Mouse (Mus musculus): ENCODE data around the gene Rgs14. TPM values are rescaled to one million over a fixed set of nuclear protein-coding genes. Genes with fewer than 3 reads are reported as not detected.

Rgs14 gene
- polyA plus RNA-seq, 1 experiment from 2014 or later = 1.0 TPM

GRCm38 (mm10) chr13:55361974-55362452 is 7.5 kb upstream of the Rgs14 start:
- Histone ChIP-seq H3K4me3 (peak overlapping the region; percentile 98), H3K9me3 (no peaks in the 10 kb centered on the region), H3K27ac (peak overlapping the region; percentile 80), H3K36me3 (peaks cover 37% of the 10 kb centered on the region), H3K27me3 (replicated peaks) (no peaks in the 10 kb centered on the region), H3K4me2 (replicated peaks) (peak overlapping the region; percentile 91), H3K9ac (peak overlapping the region; percentile 83), H3K4me1 (peaks cover 15% of the 10 kb centered on the region)
- ATAC-seq (ENCODE audit: low FRiP score, low read depth) = peak; percentile 51
- WGBS = 2% methylated on average over 32 of the region's 32 CpGs

GRCm38 (mm10) chr13:55362453-55363060 is 7.0 kb upstream of the Rgs14 start, which contains the start of gene Lman2:
Gene Lman2 (minus strand): TSS chr13:55362783.
- Histone ChIP-seq H3K4me3 (peak within 1 kb of the TSS; percentile 98), H3K36me3 (peaks cover 33% of the 10 kb centered on the region), H3K9ac (peak within 1 kb of the TSS; percentile 83), H3K27ac (peak within 1 kb of the TSS; percentile 80), H3K4me1 (peaks cover 15% of the 10 kb centered on the region), H3K4me2 (replicated peaks) (peak within 1 kb of the TSS; percentile 91), H3K27me3 (replicated peaks) (no peaks in the 10 kb centered on the region), H3K9me3 (no peaks in the 10 kb centered on the region)
- whole genome bisulfite sequencing = under 1% methylated on average over 35 of the region's 35 CpGs
- peak; percentile 98 for ATAC-seq (ENCODE audit: low FRiP score, low read depth)

GRCm38 (mm10) chr13:55368401-55368800 is 1.1 kb upstream of the Rgs14 start:
- Histone ChIP-seq H3K27ac (no peak overlapping the region), H3K4me1 (no peaks in the 10 kb centered on the region), H3K9ac (no peak overlapping the region), H3K36me3 (no peaks in the 10 kb centered on the region), H3K4me3 (no peak overlapping the region), H3K9me3 (no peaks in the 10 kb centered on the region), H3K4me2 (replicated peaks) (no peak overlapping the region), H3K27me3 (replicated peaks) (peaks cover 11% of the 10 kb centered on the region; the same call in 1 of the 2 replicates)
- WGBS = 81% methylated on average over 7 of the region's 7 CpGs
- no peak for ATAC-seq (ENCODE audit: low FRiP score, low read depth)

GRCm38 (mm10) chr13:55370234-55370633 is 702 bp downstream of the Rgs14 start:
- Histone ChIP-seq H3K4me2 (replicated peaks) (no peak overlapping the region), H3K36me3 (no peaks in the 10 kb centered on the region), H3K4me1 (no peaks in the 10 kb centered on the region), H3K4me3 (no peak overlapping the region), H3K9ac (no peak overlapping the region), H3K27ac (no peak overlapping the region), H3K9me3 (no peaks in the 10 kb centered on the region), H3K27me3 (replicated peaks) (peaks cover 16% of the 10 kb centered on the region; the same call in 1 of the 2 replicates)
- ATAC-seq (ENCODE audit: low FRiP score, low read depth) = no peak
- WGBS = 61% methylated on average over 3 of the region's 3 CpGs

DNA sequence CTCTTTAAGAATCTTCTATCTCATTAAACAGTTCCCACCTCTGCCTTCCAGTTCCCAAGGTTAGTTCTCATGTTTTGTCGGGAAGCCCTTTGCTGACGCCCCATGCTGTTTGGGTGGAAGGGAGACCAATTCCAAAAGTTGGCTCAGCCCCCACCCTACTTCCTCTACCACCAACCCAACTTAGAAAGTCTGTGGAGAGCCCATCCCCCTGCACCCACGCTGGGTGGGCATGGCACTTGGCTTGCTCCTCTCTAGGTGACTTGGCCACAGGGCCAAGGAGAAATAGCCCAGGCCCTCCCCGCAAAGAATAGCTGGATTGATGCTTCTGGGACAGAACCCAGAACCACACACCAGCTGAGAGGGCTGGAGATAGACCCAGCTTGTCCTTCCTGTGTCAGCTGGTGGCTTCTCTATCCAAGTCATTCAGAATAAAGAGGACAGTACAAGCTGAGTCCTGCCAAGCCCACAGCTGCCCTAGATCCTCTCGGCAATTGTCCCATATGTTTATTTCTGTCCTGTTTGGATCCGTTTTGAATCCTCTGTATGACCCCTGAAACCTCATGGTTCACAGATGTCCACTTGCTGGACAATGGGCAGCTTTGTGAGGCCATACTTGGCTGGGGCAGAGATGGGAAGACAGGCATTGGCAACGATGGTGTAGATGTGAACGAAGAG is 1.6 kb downstream of the Rgs14 start:
- Histone ChIP-seq H3K27me3 (replicated peaks) (peaks cover 19% of the 10 kb centered on the region; the same call in 1 of the 2 replicates), H3K4me2 (replicated peaks) (no peak overlapping the region), H3K4me3 (no peak overlapping the region), H3K27ac (no peak overlapping the region), H3K4me1 (no peaks in the 10 kb centered on the region), H3K36me3 (no peaks in the 10 kb centered on the region), H3K9me3 (no peaks in the 10 kb centered on the region), H3K9ac (no peak overlapping the region)
- ATAC-seq (ENCODE audit: low FRiP score, low read depth) = no peak
- WGBS = 70% methylated on average over 8 of the region's 8 CpGs

DNA sequence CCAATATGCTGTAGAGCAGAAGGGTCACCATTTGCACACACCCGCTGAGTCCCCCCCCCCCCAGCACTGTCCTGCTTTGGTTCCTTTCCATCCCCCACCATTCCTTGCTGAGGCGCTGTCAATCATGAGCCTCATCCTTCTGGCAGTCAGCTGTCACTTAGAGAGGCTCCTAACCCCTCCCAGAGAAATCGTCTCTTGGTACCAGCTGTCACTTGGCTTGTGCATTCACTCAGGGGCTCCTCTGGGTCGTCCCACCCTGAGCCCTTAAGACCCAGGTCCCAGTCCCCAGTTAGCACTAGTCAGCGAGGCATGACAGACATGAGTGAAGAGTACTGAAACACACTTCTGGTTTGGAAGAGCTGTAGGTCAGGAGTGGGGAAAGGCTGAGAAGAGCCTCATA is 2.2 kb downstream of the Rgs14 start:
- ATAC-seq (ENCODE audit: low FRiP score, low read depth) = no peak
- H3K9ac ChIP-seq = no peak overlapping the region
- H3K9me3 ChIP-seq = no peaks in the 10 kb centered on the region
- H3K27ac ChIP-seq = no peak overlapping the region
- H3K36me3 ChIP-seq = no peaks in the 10 kb centered on the region
- H3K4me3 ChIP-seq = no peak overlapping the region
- WGBS = 59% methylated on average over 5 of the region's 5 CpGs
- H3K4me2 ChIP-seq (replicated peaks) = no peak overlapping the region
- peaks cover 19% of the 10 kb centered on the region; the same call in 1 of the 2 replicates for H3K27me3 ChIP-seq (replicated peaks)
- H3K4me1 ChIP-seq = no peaks in the 10 kb centered on the region

- H3K4me1 ChIP-seq = no peaks in the 10 kb centered on the region
- H3K36me3 ChIP-seq = no peaks in the 10 kb centered on the region
- WGBS = 57% methylated on average over 6 of the region's 6 CpGs
- H3K27me3 ChIP-seq (replicated peaks) = peaks cover 41% of the 10 kb centered on the region
- no peaks in the 10 kb centered on the region for H3K9me3 ChIP-seq
- no peak overlapping the region for H3K27ac ChIP-seq
- ATAC-seq (ENCODE audit: low FRiP score, low read depth) = no peak
- H3K4me3 ChIP-seq = no peak overlapping the region
- H3K9ac ChIP-seq = no peak overlapping the region
- H3K4me2 ChIP-seq (replicated peaks) = no peak overlapping the region
Measured at GRCm38 (mm10) chr13:55374206-55374924, 4.8 kb downstream of the Rgs14 start.

GRCm38 (mm10) chr13:55375877-55376276 is 6.3 kb downstream of the Rgs14 start:
- no peak overlapping the region for H3K9ac ChIP-seq
- H3K9me3 ChIP-seq = no peaks in the 10 kb centered on the region
- H3K27ac ChIP-seq = no peak overlapping the region
- no peak overlapping the region for H3K4me3 ChIP-seq
- H3K4me1 ChIP-seq = no peaks in the 10 kb centered on the region
- H3K27me3 ChIP-seq (replicated peaks) = peaks cover 55% of the 10 kb centered on the region
- 70% methylated on average over 2 of the region's 2 CpGs for WGBS
- ATAC-seq (ENCODE audit: low FRiP score, low read depth) = no peak
- H3K4me2 ChIP-seq (replicated peaks) = no peak overlapping the region
- H3K36me3 ChIP-seq = no peaks in the 10 kb centered on the region

DNA sequence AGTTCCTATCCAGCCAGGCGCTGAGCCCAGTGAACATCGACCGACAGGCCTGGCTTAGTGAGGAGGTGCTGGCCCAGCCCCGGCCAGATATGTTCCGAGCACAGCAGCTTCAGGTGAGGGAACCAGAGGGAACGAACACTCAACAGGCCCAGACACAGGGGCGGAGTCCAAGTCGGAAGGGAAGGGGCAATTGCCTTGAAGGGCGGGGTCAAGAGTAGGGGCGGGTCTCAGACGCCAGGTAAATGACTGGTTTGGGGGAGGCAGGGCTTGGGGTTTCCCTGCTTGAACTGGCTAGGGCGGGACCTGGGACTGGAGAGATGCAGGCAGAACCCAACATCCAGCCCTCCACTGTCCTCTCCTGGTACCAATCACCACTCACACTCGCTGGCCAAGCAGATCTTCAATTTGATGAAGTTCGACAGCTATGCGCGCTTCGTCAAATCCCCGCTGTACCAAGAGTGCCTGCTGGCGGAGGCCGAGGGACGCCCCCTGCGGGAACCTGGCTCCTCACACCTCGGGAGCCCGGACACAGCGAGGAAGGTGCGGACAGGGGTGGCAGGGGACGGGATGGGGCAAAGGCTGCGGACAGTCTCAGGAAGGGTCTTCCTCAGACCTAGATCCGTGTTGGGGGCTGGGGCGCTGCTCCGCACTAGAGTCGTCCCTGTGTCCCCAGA is 9.5 kb downstream of the Rgs14 start:
- WGBS = 4% methylated on average over 32 of the region's 32 CpGs
- no peaks in the 10 kb centered on the region for H3K36me3 ChIP-seq
- ATAC-seq (ENCODE audit: low FRiP score, low read depth) = no peak
- H3K4me3 ChIP-seq = 0 out of 2 replicates have a peak overlapping the region, but pooled peaks have one; percentile 3
- H3K9ac ChIP-seq = no peak overlapping the region
- peak overlapping the region; percentile 22; the same call in 1 of the 2 replicates for H3K4me2 ChIP-seq (replicated peaks)
- no peaks in the 10 kb centered on the region for H3K9me3 ChIP-seq
- H3K27ac ChIP-seq = no peak overlapping the region
- H3K27me3 ChIP-seq (replicated peaks) = peaks cover 57% of the 10 kb centered on the region
- no peaks in the 10 kb centered on the region for H3K4me1 ChIP-seq

GRCm38 (mm10) chr13:55381790-55382189 is 12.3 kb downstream of the Rgs14 start:
- Histone ChIP-seq H3K27ac (no peak overlapping the region), H3K9me3 (no peaks in the 10 kb centered on the region), H3K36me3 (no peaks in the 10 kb centered on the region), H3K4me3 (no peak overlapping the region), H3K9ac (no peak overlapping the region), H3K27me3 (replicated peaks) (peaks cover 49% of the 10 kb centered on the region), H3K4me1 (no peaks in the 10 kb centered on the region), H3K4me2 (replicated peaks) (no peak overlapping the region)
- no peak for ATAC-seq (ENCODE audit: low FRiP score, low read depth)
- 70% methylated on average over 3 of the region's 4 CpGs for WGBS

DNA sequence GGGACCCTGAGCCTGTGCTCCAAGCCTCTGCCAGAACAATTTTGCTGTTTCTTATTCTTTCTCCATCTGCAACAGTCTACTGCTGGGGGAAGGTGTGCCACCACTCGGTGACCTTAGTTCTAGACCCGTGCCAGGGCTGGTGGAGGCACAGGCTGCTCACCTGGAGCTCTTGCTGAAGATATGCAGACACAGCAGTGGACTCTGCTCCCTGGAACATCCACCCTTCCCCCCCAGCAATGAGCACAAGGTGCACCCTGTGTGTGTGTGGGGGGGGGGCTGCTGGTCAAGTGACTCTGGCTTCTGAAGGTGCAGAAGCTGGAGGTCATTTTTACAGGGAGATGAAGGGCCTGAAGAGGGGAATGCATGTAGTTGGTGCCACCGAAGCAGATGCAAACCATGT is 21.1 kb downstream of the Rgs14 start:
- no peaks in the 10 kb centered on the region for H3K4me1 ChIP-seq
- no peak overlapping the region for H3K27ac ChIP-seq
- no peaks in the 10 kb centered on the region for H3K9me3 ChIP-seq
- WGBS = 86% methylated on average over 3 of the region's 3 CpGs
- no peak overlapping the region for H3K9ac ChIP-seq
- H3K4me3 ChIP-seq = no peak overlapping the region
- H3K4me2 ChIP-seq (replicated peaks) = no peak overlapping the region
- H3K27me3 ChIP-seq (replicated peaks) = no peaks in the 10 kb centered on the region
- no peaks in the 10 kb centered on the region for H3K36me3 ChIP-seq
- ATAC-seq (ENCODE audit: low FRiP score, low read depth) = no peak

DNA sequence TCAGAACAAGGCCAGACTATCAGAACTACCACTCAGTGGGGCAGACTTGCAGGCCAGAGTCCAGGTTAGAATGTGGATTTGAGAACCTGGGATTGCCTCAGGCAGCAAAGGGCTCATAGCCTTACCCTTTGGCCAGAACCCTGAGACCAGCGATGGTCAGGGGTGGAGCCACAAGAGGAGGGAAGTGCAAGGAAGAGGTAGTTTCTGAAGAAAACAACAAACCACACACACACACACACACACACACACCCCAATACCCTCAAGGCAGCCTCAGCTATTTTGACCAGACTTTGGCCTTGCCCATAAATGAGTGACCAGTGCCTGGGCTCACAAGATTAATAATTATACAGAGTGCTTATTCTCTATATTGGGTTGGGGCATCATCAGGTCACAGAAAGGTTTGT is 22.1 kb downstream of the Rgs14 start:
- WGBS = 93% methylated on average over 1 of the region's 1 CpGs
- Histone ChIP-seq H3K4me1 (no peaks in the 10 kb centered on the region), H3K4me2 (replicated peaks) (no peak overlapping the region)

More for the DNA sequence above, 22.1 kb downstream of the Rgs14 start:
- Histone ChIP-seq H3K9me3 (no peaks in the 10 kb centered on the region), H3K36me3 (no peaks in the 10 kb centered on the region), H3K4me3 (no peak overlapping the region), H3K9ac (no peak overlapping the region), H3K27me3 (replicated peaks) (no peaks in the 10 kb centered on the region), H3K27ac (no peak overlapping the region)
- ATAC-seq (ENCODE audit: low FRiP score, low read depth) = no peak

All from neural tube, embryonic 12.5 days (tissue).